Mouse (Mus musculus): Measurements from ENCODE around the gene Hist1h1b. TPM values are rescaled to one million over a fixed set of nuclear protein-coding genes. Genes with fewer than 3 reads are reported as not detected.
"Not testable (repeated sequence)": the region's sequence is repeated elsewhere in the genome, so short reads cannot be mapped to it uniquely, and the experiment has no call there.

Hist1h1b gene
- 10.0 and 14.9 TPM in 2 replicates for polyA plus RNA-seq (2015; fragmentation: Nextera tagmentation; extraction: Ambion mirVana)

- Histone ChIP-seq H3K4me2 (ENCODE audit: low read depth, low read length) (peak within 1 kb of the TSS; percentile 84), H3K4me3 (ENCODE audit: low read length) (peak within 1 kb of the TSS; percentile 57), H3K27ac (ENCODE audit: low read length) (peak within 1 kb of the TSS; percentile 94), H3K4me1 (ENCODE audit: control insufficient read depth, insufficient read depth, low read length) (peaks cover 11% of the 10 kb centered on the region), H3K9me3 (ENCODE audit: control insufficient read depth, low read length) (no peaks in the 10 kb centered on the region), H3K36me3 (ENCODE audit: control insufficient read depth, insufficient read depth, low read length) (no peaks in the 10 kb centered on the region), H3K27me3 (replicated peaks; ENCODE audit: control insufficient read depth, insufficient read depth, low read length) (no peaks in the 10 kb centered on the region), H3K9ac (ENCODE audit: low read depth, low read length) (peak within 1 kb of the TSS; percentile 80)
- peak; percentile 34 for ATAC-seq
- under 1% methylated on average over 44 of the region's 44 CpGs for WGBS
Measured at GRCm38 (mm10) chr13:21779767-21780731, at the start of gene Hist1h1b. Hist1h1b (minus strand) TSS chr13:21780625.

GRCm38 (mm10) chr13:21828511-21828910 lies 48.1 kb upstream of the Hist1h1b start:
- no peak overlapping the region for H3K4me2 ChIP-seq (ENCODE audit: low read depth, low read length)
- WGBS: 67% methylated on average over 3 of the region's 3 CpGs
- no peaks in the 10 kb centered on the region for H3K4me1 ChIP-seq (ENCODE audit: control insufficient read depth, insufficient read depth, low read length)
- H3K4me3 ChIP-seq (ENCODE audit: low read length): no peak overlapping the region
- no peak overlapping the region for H3K9ac ChIP-seq (ENCODE audit: low read depth, low read length)
- no peak for ATAC-seq
- no peaks in the 10 kb centered on the region for H3K36me3 ChIP-seq (ENCODE audit: control insufficient read depth, insufficient read depth, low read length)
- H3K27me3 ChIP-seq (replicated peaks; ENCODE audit: control insufficient read depth, insufficient read depth, low read length): no peaks in the 10 kb centered on the region
- no peak overlapping the region for H3K27ac ChIP-seq (ENCODE audit: low read length)
- H3K9me3 ChIP-seq (ENCODE audit: control insufficient read depth, low read length): no peaks in the 10 kb centered on the region

GRCm38 (mm10) chr13:21820082-21820890 lies 39.9 kb upstream of the Hist1h1b start:
- H3K36me3 ChIP-seq (ENCODE audit: control insufficient read depth, insufficient read depth, low read length); H3K27me3 ChIP-seq (replicated peaks; ENCODE audit: control insufficient read depth, insufficient read depth, low read length); H3K27ac ChIP-seq (ENCODE audit: low read length); H3K4me1 ChIP-seq (ENCODE audit: control insufficient read depth, insufficient read depth, low read length); H3K4me3 ChIP-seq (ENCODE audit: low read length); H3K4me2 ChIP-seq (ENCODE audit: low read depth, low read length); H3K9ac ChIP-seq (ENCODE audit: low read depth, low read length); H3K9me3 ChIP-seq (ENCODE audit: control insufficient read depth, low read length): not testable (repeated sequence)
- ATAC-seq: peak; percentile 42; the same call in 1 of the 2 replicates
- 71% methylated on average over 7 of the region's 16 CpGs for WGBS

- not testable (repeated sequence) for H3K36me3 ChIP-seq (ENCODE audit: control insufficient read depth, insufficient read depth, low read length); H3K9me3 ChIP-seq (ENCODE audit: control insufficient read depth, low read length); H3K4me1 ChIP-seq (ENCODE audit: control insufficient read depth, insufficient read depth, low read length); H3K4me3 ChIP-seq (ENCODE audit: low read length); H3K9ac ChIP-seq (ENCODE audit: low read depth, low read length); H3K4me2 ChIP-seq (ENCODE audit: low read depth, low read length); H3K27ac ChIP-seq (ENCODE audit: low read length); H3K27me3 ChIP-seq (replicated peaks; ENCODE audit: control insufficient read depth, insufficient read depth, low read length)
- ATAC-seq: peak; percentile 60
- WGBS: 0% methylated on average over 14 of the region's 14 CpGs
Measured at GRCm38 (mm10) chr13:21812092-21812491, 31.7 kb upstream of the Hist1h1b start.

- H3K27me3 ChIP-seq (replicated peaks; ENCODE audit: control insufficient read depth, insufficient read depth, low read length); H3K4me3 ChIP-seq (ENCODE audit: low read length); H3K9me3 ChIP-seq (ENCODE audit: control insufficient read depth, low read length); H3K36me3 ChIP-seq (ENCODE audit: control insufficient read depth, insufficient read depth, low read length); H3K4me1 ChIP-seq (ENCODE audit: control insufficient read depth, insufficient read depth, low read length); H3K9ac ChIP-seq (ENCODE audit: low read depth, low read length); H3K4me2 ChIP-seq (ENCODE audit: low read depth, low read length); H3K27ac ChIP-seq (ENCODE audit: low read length): not testable (repeated sequence)
- ATAC-seq: peak; percentile 47
- no CpG with 5 or more reads among the region's 24 CpGs for WGBS
Measured at GRCm38 (mm10) chr13:21811539-21811938, 31.1 kb upstream of the Hist1h1b start, which contains the start of gene Hist1h4m. Hist1h4m (plus strand) TSS chr13:21811746.

- ATAC-seq: peak; percentile 19
- not testable (repeated sequence) for H3K4me2 ChIP-seq (ENCODE audit: low read depth, low read length); H3K4me1 ChIP-seq (ENCODE audit: control insufficient read depth, insufficient read depth, low read length); H3K36me3 ChIP-seq (ENCODE audit: control insufficient read depth, insufficient read depth, low read length); H3K9me3 ChIP-seq (ENCODE audit: control insufficient read depth, low read length); H3K27me3 ChIP-seq (replicated peaks; ENCODE audit: control insufficient read depth, insufficient read depth, low read length); H3K27ac ChIP-seq (ENCODE audit: low read length); H3K9ac ChIP-seq (ENCODE audit: low read depth, low read length); H3K4me3 ChIP-seq (ENCODE audit: low read length)
- no CpG with 5 or more reads among the region's 8 CpGs for WGBS
Measured at GRCm38 (mm10) chr13:21811074-21811473, 30.6 kb upstream of the Hist1h1b start.

- not testable (repeated sequence) for H3K36me3 ChIP-seq (ENCODE audit: control insufficient read depth, insufficient read depth, low read length); H3K27me3 ChIP-seq (replicated peaks; ENCODE audit: control insufficient read depth, insufficient read depth, low read length); H3K4me2 ChIP-seq (ENCODE audit: low read depth, low read length); H3K4me3 ChIP-seq (ENCODE audit: low read length); H3K27ac ChIP-seq (ENCODE audit: low read length); H3K4me1 ChIP-seq (ENCODE audit: control insufficient read depth, insufficient read depth, low read length); H3K9ac ChIP-seq (ENCODE audit: low read depth, low read length); H3K9me3 ChIP-seq (ENCODE audit: control insufficient read depth, low read length)
- WGBS: no CpG with 5 or more reads among the region's 23 CpGs
- ATAC-seq: peak; percentile 95
Measured at GRCm38 (mm10) chr13:21810073-21810472, 29.6 kb upstream of the Hist1h1b start, which contains the start of the genes Hist1h2bq and Hist1h2ao. Hist1h2bq (minus strand) TSS chr13:21810197. Hist1h2ao (plus strand) TSS chr13:21810465.

- H3K4me3 ChIP-seq (ENCODE audit: low read length); H3K9me3 ChIP-seq (ENCODE audit: control insufficient read depth, low read length); H3K4me1 ChIP-seq (ENCODE audit: control insufficient read depth, insufficient read depth, low read length); H3K27ac ChIP-seq (ENCODE audit: low read length); H3K27me3 ChIP-seq (replicated peaks; ENCODE audit: control insufficient read depth, insufficient read depth, low read length); H3K4me2 ChIP-seq (ENCODE audit: low read depth, low read length); H3K36me3 ChIP-seq (ENCODE audit: control insufficient read depth, insufficient read depth, low read length); H3K9ac ChIP-seq (ENCODE audit: low read depth, low read length): not testable (repeated sequence)
- WGBS: no CpG with 5 or more reads among the region's 4 CpGs
- ATAC-seq: peak; percentile 84
Measured at GRCm38 (mm10) chr13:21803058-21803457, 22.6 kb upstream of the Hist1h1b start.

GRCm38 (mm10) chr13:21797163-21797562 lies 16.7 kb upstream of the Hist1h1b start:
- H3K36me3 ChIP-seq (ENCODE audit: control insufficient read depth, insufficient read depth, low read length); H3K9me3 ChIP-seq (ENCODE audit: control insufficient read depth, low read length); H3K27ac ChIP-seq (ENCODE audit: low read length); H3K4me2 ChIP-seq (ENCODE audit: low read depth, low read length); H3K27me3 ChIP-seq (replicated peaks; ENCODE audit: control insufficient read depth, insufficient read depth, low read length); H3K4me1 ChIP-seq (ENCODE audit: control insufficient read depth, insufficient read depth, low read length); H3K4me3 ChIP-seq (ENCODE audit: low read length); ATAC-seq; H3K9ac ChIP-seq (ENCODE audit: low read depth, low read length): not testable (repeated sequence)
